Mouse (Mus musculus) thymus, adult 2 months (tissue): ENCODE measurements at regions not wholly inside any gene's neighbourhood (a gene's known extent, or its start where the extent isn't known, plus 50 kb on each side); places are given as distances from the start of the nearest gene placed in this dataset.

Experiments used
- CTCF ChIP-seq: fragments of 200-500 bp; IDR thresholded peaks from 2 replicates; pipeline ENCODE4 v1.5.1; 2012; ENCODE audit warnings: mild to moderate bottlenecking, control low read depth, low read length, moderate library complexity, borderline replicate concordance; ENCODE audit not compliant: control insufficient read depth, poor library complexity, insufficient read depth; ENCODE audit errors: extremely low read depth
- POLR2A ChIP-seq: fragments of 200-500 bp; IDR thresholded peaks from 2 replicates; pipeline ENCODE4 v1.6.1; 2012; ENCODE audit warnings: mild to moderate bottlenecking, low read length, control low read depth, moderate library complexity; ENCODE audit not compliant: control insufficient read depth, poor library complexity, insufficient read depth; ENCODE audit errors: extremely low read depth

DNA sequence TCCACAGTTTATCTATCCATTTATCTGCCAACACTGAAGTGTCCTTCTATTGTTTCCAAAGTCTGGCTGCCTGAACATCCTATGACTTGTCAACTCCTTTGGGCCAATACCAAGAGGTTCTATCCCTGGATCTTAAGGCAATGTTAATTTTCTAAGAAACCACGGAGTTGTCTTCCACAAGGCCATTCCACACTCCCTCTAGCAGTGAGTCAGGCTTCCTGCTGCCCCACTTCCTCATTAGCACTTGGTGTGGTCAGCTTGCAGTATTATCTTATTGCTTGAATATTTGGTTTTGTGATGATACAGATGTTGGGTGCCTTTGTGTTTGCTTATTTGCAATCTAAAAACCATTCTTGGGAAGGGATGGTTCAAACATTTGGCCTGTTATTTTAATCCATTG lies 87.5 kb upstream of the Ppp2r2d start:
- TF ChIP-seq CTCF (no peak), POLR2A (no peak)
